ENCODE assay signal across 13 mouse cellular contexts in genomic region chr16:91836592-91837557, GRCm38 (mm10).
A peak's percentile ranks its signal among the peaks of the same experiment; 100 is the strongest.
DNase-seq lines count a peak whose midpoint lies in the region; ATAC-seq and TF ChIP-seq lines count a peak whose summit lies in the region.
"Had no signal": no experiment of that assay in that cellular context is flagged by ENCODE, and none has a peak within 500 bp of the region (broad histone marks: within the 10 kb centered on the region; RNA-seq: fewer than 3 reads in every experiment).

No protein-coding gene starts in this region.

- peak overlapping the region; percentile 32 for H3K4me2 ChIP-seq in forebrain, embryonic 12.5 days
- H3K4me2 ChIP-seq: limb, embryonic 12.5 days; lung, embryonic 15.5 days had no signal

- WGBS in forebrain, embryonic 12.5 days: 45% methylated on average over 18 of the region's 18 CpGs
- 92% methylated on average over 18 of the region's 18 CpGs for WGBS in thymus, adult 2 months

- DNase-seq in layer of hippocampus, adult 2 months (ENCODE audit: low spot score in 2 of 2): peak in 1 of 2 experiments; percentile 36
- no peak for DNase-seq in layer of hippocampus, postnatal 10 days (ENCODE audit: low spot score in 2 of 2)
- DNase-seq in mesoderm, embryonic 11.5 days (ENCODE audit: low read depth, low spot score): peak; percentile 44
- DNase-seq in retina, embryonic 14.5 days (ENCODE audit: low spot score): peak; percentile 69
- DNase-seq in heart, postnatal 36 days: no peak
- DNase-seq in thymus, adult 2 months: no peak
- no peak for DNase-seq in lung, postnatal 14 days
- DNase-seq: gastrocnemius, postnatal 14 days; right cerebral cortex, postnatal 25 days had no signal

- no peaks in the 10 kb centered on the region for H3K27me3 ChIP-seq in forebrain, embryonic 12.5 days
- H3K27me3 ChIP-seq in thymus, adult 2 months (ENCODE audit: control insufficient read depth, insufficient read depth, low read length): no peaks in the 10 kb centered on the region
- H3K27me3 ChIP-seq: limb, embryonic 12.5 days; lung, embryonic 15.5 days had no signal

- no peak for TF ChIP-seq CTCF in layer of hippocampus, adult 2 months (conservative IDR thresholded peaks at IDR 0.05)
- no peak for TF ChIP-seq CTCF in thymus, adult 2 months (IDR thresholded peaks at IDR 0.05; ENCODE audit: borderline replicate concordance, control insufficient read depth, extremely low read depth, insufficient read depth, low read length, poor library complexity)

- H3K27ac ChIP-seq in layer of hippocampus, adult 2 months: peak overlapping the region; percentile 85
- H3K27ac ChIP-seq in forebrain, embryonic 12.5 days: peak overlapping the region; percentile 84
- no peak overlapping the region for H3K27ac ChIP-seq in thymus, adult 2 months (ENCODE audit: control insufficient read depth, insufficient read depth, low read length)
- H3K27ac ChIP-seq: limb, embryonic 12.5 days; lung, embryonic 15.5 days had no signal

- H3K36me3 ChIP-seq in forebrain, embryonic 12.5 days (replicated peaks): peaks cover 45% of the 10 kb centered on the region
- no peaks in the 10 kb centered on the region for H3K36me3 ChIP-seq in thymus, adult 2 months (ENCODE audit: control insufficient read depth, insufficient read depth, low read length)

- H3K9ac ChIP-seq in forebrain, embryonic 12.5 days: 0 out of 2 replicates have a peak overlapping the region, but pooled peaks have one; percentile 0
- H3K9ac ChIP-seq: limb, embryonic 12.5 days; lung, embryonic 15.5 days had no signal

- peak; percentile 80 for ATAC-seq in forebrain, embryonic 12.5 days (ENCODE audit: low FRiP score)

- H3K4me3 ChIP-seq in layer of hippocampus, adult 2 months: no peak overlapping the region
- H3K4me3 ChIP-seq in forebrain, embryonic 12.5 days (replicated peaks): no peak overlapping the region
- no peak overlapping the region for H3K4me3 ChIP-seq in thymus, adult 2 months (ENCODE audit: control insufficient read depth, insufficient read depth, low read length)
- H3K4me3 ChIP-seq: limb, embryonic 12.5 days; lung, embryonic 15.5 days; myocyte had no signal

- H3K4me1 ChIP-seq in forebrain, embryonic 12.5 days: peaks cover 24% of the 10 kb centered on the region
- no peaks in the 10 kb centered on the region for H3K4me1 ChIP-seq in thymus, adult 2 months (replicated peaks; ENCODE audit: control insufficient read depth, insufficient read depth, low read length)

- no peak for TF ChIP-seq POLR2A in thymus, adult 2 months (IDR thresholded peaks at IDR 0.05; ENCODE audit: control insufficient read depth, extremely low read depth, insufficient read depth, low read length, poor library complexity)

- H3K9me3 ChIP-seq in forebrain, embryonic 12.5 days: no peaks in the 10 kb centered on the region
- H3K9me3 ChIP-seq: limb, embryonic 12.5 days; lung, embryonic 15.5 days had no signal

- intact Hi-C loops in heart, postnatal 36 days (cut with DNase I): no loop called here

Comparison
In these comparisons a context has a peak if more than half of its experiments do, and no peak if none do; other contexts are left out.
1. DNase-seq: peak in mesoderm, embryonic 11.5 days (single experiment) and retina, embryonic 14.5 days (single experiment); none in layer of hippocampus, postnatal 10 days (0 of 2), heart, postnatal 36 days (0 of 2), thymus, adult 2 months (single experiment) and lung, postnatal 14 days (single experiment).